Mouse (Mus musculus): ENCODE results near the gene Ubr1.
"Not testable (repeated sequence)": the region's sequence is repeated elsewhere in the genome, so short reads cannot be mapped to it uniquely, and the experiment has no call there.

Ubr1 gene

GRCm38 (mm10) chr2:120970559-120971080 is at the start of gene Ubr1:
TSS of gene Ubr1 (minus strand) at chr2:120970715.
- ChIA-PET POLR2A (interaction anchor here in 3 of 4 experiments (0.6 to 3.6 kb wide), 16 partner anchors 10 to 1935 kb away, joined by 3 to 19 read pairs (median 4); partner anchors contain the start of genes Ccndbp1 (in 2 of the 3), Tubgcp4 (in 2 of the 3), Adal (in 1 of the 3) and Lcmt2 (in 1 of the 3)), CTCF (interaction anchor here in 3 of 4 experiments (0.5 to 1.2 kb wide), 4 partner anchors 16 to 602 kb away, joined by 3 read pairs; no protein-coding TSS in a partner anchor)

- POLR2A ChIA-PET = interaction anchor here in 1 of 4 experiments (0.7 to 1.4 kb wide), 2 partner anchors 9 to 124 kb away, joined by 5 read pairs; partner anchors contain the start of genes Ccndbp1 and Lcmt2
- CTCF ChIA-PET = interaction anchor here in 1 of 4 experiments (0.6 kb wide), 1 partner anchor 38 kb away, joined by 3 read pairs; no protein-coding TSS in a partner anchor
Measured at GRCm38 (mm10) chr2:121017151-121017550, 46.6 kb upstream of the Ubr1 start.

- ChIA-PET CTCF (no interaction called here), POLR2A (interaction anchor here in 1 of 4 experiments (1.4 kb wide), 1 partner anchor 8 kb away, joined by 5 read pairs; the partner anchor contains the start of gene Ccndbp1)
Measured at GRCm38 (mm10) chr2:121016226-121016625, 45.7 kb upstream of the Ubr1 start.

GRCm38 (mm10) chr2:121015507-121015906 is 45.0 kb upstream of the Ubr1 start:
- ChIA-PET POLR2A (no interaction called here), CTCF (no interaction called here)

GRCm38 (mm10) chr2:121012676-121013075 is 42.2 kb upstream of the Ubr1 start:
- CTCF ChIA-PET = no interaction called here
- POLR2A ChIA-PET = no interaction called here

- POLR2A ChIA-PET = interaction anchor here in 1 of 4 experiments (1.3 to 2.0 kb wide), 2 partner anchors 10 to 131 kb away, joined by 3 to 7 read pairs; partner anchors contain the start of genes Adal and Lcmt2
- CTCF ChIA-PET = no interaction called here
Measured at GRCm38 (mm10) chr2:121009071-121009677, 38.7 kb upstream of the Ubr1 start.

- ChIA-PET POLR2A (interaction anchor here in 2 of 4 experiments (0.7 to 2.0 kb wide), 7 partner anchors 8 to 440 kb away, joined by 3 to 7 read pairs (median 4); partner anchors contain the start of genes Adal (in 1 of the 2), Lcmt2 (in 1 of the 2), Serf2 (in 1 of the 2) and Ubr1 (in 1 of the 2)), CTCF (interaction anchor here in 1 of 4 experiments (1.0 kb wide), 1 partner anchor 36 kb away, joined by 3 read pairs; no protein-coding TSS in a partner anchor)
Measured at GRCm38 (mm10) chr2:121008664-121009007, 38.1 kb upstream of the Ubr1 start.

GRCm38 (mm10) chr2:121007925-121008663 is 37.6 kb upstream of the Ubr1 start, which contains the start of gene Ccndbp1:
TSS of gene Ccndbp1 (plus strand) at chr2:121008403.
- ChIA-PET CTCF (interaction anchor here in 2 of 4 experiments (0.6 to 1.0 kb wide), 3 partner anchors 13 to 35 kb away, joined by 3 read pairs; no protein-coding TSS in a partner anchor), POLR2A (interaction anchor here in 3 of 4 experiments (0.6 to 2.0 kb wide), 14 partner anchors 9 to 441 kb away, joined by 3 to 7 read pairs (median 4); partner anchors contain the start of genes Adal (in 2 of the 3), Lcmt2 (in 2 of the 3), Ubr1 (in 2 of the 3) and Serf2 (in 1 of the 3))

GRCm38 (mm10) chr2:121006986-121007385 is 36.5 kb upstream of the Ubr1 start:
- POLR2A ChIA-PET = interaction anchor here in 1 of 4 experiments (1.2 kb wide), 1 partner anchor 12 kb away, joined by 3 read pairs; no protein-coding TSS in a partner anchor
- CTCF ChIA-PET = interaction anchor here in 2 of 4 experiments (0.5 to 1.1 kb wide), 3 partner anchors 16 to 140 kb away, joined by 3 to 13 read pairs (median 4); no protein-coding TSS in a partner anchor

- CTCF ChIA-PET = interaction anchor here in 2 of 4 experiments (0.6 to 1.8 kb wide), 2 partner anchors 229 to 526 kb away, joined by 3 to 7 read pairs; no protein-coding TSS in a partner anchor
- POLR2A ChIA-PET = no interaction called here
Measured at GRCm38 (mm10) chr2:121004018-121004811, 33.7 kb upstream of the Ubr1 start.

GRCm38 (mm10) chr2:121003586-121003985 is 33.1 kb upstream of the Ubr1 start:
- ChIA-PET POLR2A (interaction anchor here in 1 of 4 experiments (1.6 kb wide), 1 partner anchor 22 kb away, joined by 4 read pairs; no protein-coding TSS in a partner anchor), CTCF (interaction anchor here in 3 of 4 experiments (0.6 to 1.8 kb wide), 3 partner anchors 31 to 525 kb away, joined by 3 to 7 read pairs (median 5); no protein-coding TSS in a partner anchor)

- CTCF ChIA-PET = no interaction called here
- POLR2A ChIA-PET = interaction anchor here in 1 of 4 experiments (0.9 to 2.6 kb wide), 2 partner anchors 10 kb away, joined by 3 to 10 read pairs; partner anchors contain the start of gene Ccndbp1
Measured at GRCm38 (mm10) chr2:120998863-120999262, 28.3 kb upstream of the Ubr1 start.

- CTCF ChIA-PET, POLR2A ChIA-PET: not testable (repeated sequence)
Measured at GRCm38 (mm10) chr2:120996607-120997006, 26.1 kb upstream of the Ubr1 start.

- ChIA-PET POLR2A (interaction anchor here in 2 of 4 experiments (0.6 to 1.9 kb wide), 9 partner anchors 10 to 1833 kb away, joined by 3 to 8 read pairs (median 3); partner anchors contain the start of genes Adal (in 1 of the 2) and Lcmt2 (in 1 of the 2)), CTCF (interaction anchor here (0.5 to 1.8 kb wide), 9 partner anchors 9 to 513 kb away, joined by 3 to 6 read pairs (median 3); partner anchors contain the start of gene Ccndbp1 (in 1 of the 4))
Measured at GRCm38 (mm10) chr2:120991196-120991595, 20.7 kb upstream of the Ubr1 start.

- POLR2A ChIA-PET = interaction anchor here in 1 of 4 experiments (1.2 to 3.4 kb wide), 2 partner anchors 14 to 155 kb away, joined by 3 to 19 read pairs; partner anchors contain the start of genes Adal and Ubr1
- CTCF ChIA-PET = no interaction called here
Measured at GRCm38 (mm10) chr2:120985241-120985640, 14.7 kb upstream of the Ubr1 start.

- POLR2A ChIA-PET = interaction anchor here in 1 of 4 experiments (1.2 to 3.4 kb wide), 2 partner anchors 10 to 12 kb away, joined by 3 to 19 read pairs; partner anchors contain the start of gene Ubr1
- CTCF ChIA-PET = no interaction called here
Measured at GRCm38 (mm10) chr2:120983611-120984010, 13.1 kb upstream of the Ubr1 start.

- CTCF ChIA-PET = interaction anchor here in 2 of 4 experiments (0.7 to 1.5 kb wide), 2 partner anchors 8 to 23 kb away, joined by 3 read pairs; no protein-coding TSS in a partner anchor
Measured at GRCm38 (mm10) chr2:120980861-120981260, 10.3 kb upstream of the Ubr1 start.

More at GRCm38 (mm10) chr2:120980861-120981260, 10.3 kb upstream of the Ubr1 start:
- POLR2A ChIA-PET = interaction anchor here in 2 of 4 experiments (1.0 to 2.7 kb wide), 7 partner anchors 8 to 432 kb away, joined by 3 to 8 read pairs (median 3); partner anchors contain the start of genes Catsper2 (in 1 of the 2), Lcmt2 (in 1 of the 2), Pdia3 (in 1 of the 2) and Ubr1 (in 1 of the 2)
